Mouse (Mus musculus): ENCODE measurements around the gene Olfr985. TPM values are rescaled to one million over a fixed set of nuclear protein-coding genes. Genes with fewer than 3 reads are reported as not detected.

Olfr985 gene
- polyA plus RNA-seq, 1 experiment = not detected

GRCm38 (mm10) chr9:40093495-40093894, 36.5 kb downstream of the Olfr985 start, which contains the start of gene Olfr983:
Gene Olfr983 (minus strand): TSS chr9:40093595.
- H3K27ac ChIP-seq (ENCODE audit: control insufficient read depth, insufficient read depth, low read length) = no peak within 1 kb of the TSS
- WGBS = 87% methylated on average over 2 of the region's 2 CpGs
- H3K4me3 ChIP-seq (ENCODE audit: control insufficient read depth, insufficient read depth, low read length) = no peak within 1 kb of the TSS
- TF ChIP-seq CTCF (IDR thresholded peaks at IDR 0.05; ENCODE audit: borderline replicate concordance, control insufficient read depth, extremely low read depth, insufficient read depth, low read length, poor library complexity) (no peak), POLR2A (IDR thresholded peaks at IDR 0.05; ENCODE audit: control insufficient read depth, extremely low read depth, insufficient read depth, low read length, poor library complexity) (no peak)
- H3K27me3 ChIP-seq (ENCODE audit: control insufficient read depth, insufficient read depth, low read length) = no peaks in the 10 kb centered on the region
- no peak for DNase-seq
- H3K4me1 ChIP-seq (replicated peaks; ENCODE audit: control insufficient read depth, insufficient read depth, low read length) = no peaks in the 10 kb centered on the region
- no peaks in the 10 kb centered on the region for H3K36me3 ChIP-seq (ENCODE audit: control insufficient read depth, insufficient read depth, low read length)

Other genes with a start within 250 kb of the Olfr985 start
- not detected in 2 replicates for gene Olfr229, start 222.8 kb downstream of the Olfr985 start, polyA plus RNA-seq (2012; rRNA removed)
- gene Olfr974, start 192.7 kb downstream of the Olfr985 start, polyA plus RNA-seq (2012; rRNA removed) = not detected in 2 replicates
- gene Olfr975, start 178.1 kb downstream of the Olfr985 start, polyA plus RNA-seq (2012; rRNA removed) = not detected in 2 replicates
- not detected in 2 replicates for gene Olfr976, start 169.1 kb downstream of the Olfr985 start, polyA plus RNA-seq (2012; rRNA removed)
- not detected in 2 replicates for gene Olfr978, start 138.1 kb downstream of the Olfr985 start, polyA plus RNA-seq (2012; rRNA removed)
- not detected in 2 replicates for gene Olfr979, start 126.7 kb downstream of the Olfr985 start, polyA plus RNA-seq (2012; rRNA removed)
- gene Olfr980, start 120.6 kb downstream of the Olfr985 start, polyA plus RNA-seq (2012; rRNA removed) = not detected in 2 replicates
- gene Olfr981, start 108.7 kb downstream of the Olfr985 start, polyA plus RNA-seq (2012; rRNA removed) = not detected in 2 replicates
- gene Olfr982, start 56.4 kb downstream of the Olfr985 start, polyA plus RNA-seq (2012; rRNA removed) = not detected in 2 replicates
- gene Olfr983, start 36.6 kb downstream of the Olfr985 start, polyA plus RNA-seq (2012; rRNA removed) = not detected in 2 replicates
- gene Olfr984, start 16.0 kb downstream of the Olfr985 start, polyA plus RNA-seq (2012; rRNA removed) = not detected in 2 replicates
- not detected in 2 replicates for gene Tmem225, start 17.9 kb upstream of the Olfr985 start, polyA plus RNA-seq (2012; rRNA removed)
- not detected in 2 replicates for gene Olfr986, start 50.7 kb upstream of the Olfr985 start, polyA plus RNA-seq (2012; rRNA removed)
- 0.74 and 0.80 TPM in 2 replicates for gene Zfp202, start 62.1 kb upstream of the Olfr985 start, polyA plus RNA-seq (2012; rRNA removed)
- 1.3 and 1.5 TPM in 2 replicates for gene Scn3b, start 139.0 kb upstream of the Olfr985 start, polyA plus RNA-seq (2012; rRNA removed)